Mouse (Mus musculus): ENCODE measurements around the gene Fbxo40.

GRCm38 (mm10) chr16:37010370-37010769 lies 20.1 kb upstream of the Fbxo40 start:
- TF ChIP-seq CTCF (IDR thresholded peaks at IDR 0.05) (peak; percentile 72), EP300 (IDR thresholded peaks at IDR 0.05) (no peak)
